Mouse (Mus musculus): ENCODE measurements around the gene Fam192a.
A peak's percentile ranks its signal among the peaks of the same experiment; 100 is the strongest.

Fam192a gene

GRCm38 (mm10) chr8:94532873-94533671 is 68.7 kb downstream of the Fam192a start, which contains the start of gene Cpne2:
Gene Cpne2, plus strand, starts transcription at chr8:94532990.
- DNase-seq (ENCODE audit: low read depth), result no peak

GRCm38 (mm10) chr8:94532525-94532872 is 69.3 kb downstream of the Fam192a start:
- no peak for DNase-seq (ENCODE audit: low read depth)

DNA sequence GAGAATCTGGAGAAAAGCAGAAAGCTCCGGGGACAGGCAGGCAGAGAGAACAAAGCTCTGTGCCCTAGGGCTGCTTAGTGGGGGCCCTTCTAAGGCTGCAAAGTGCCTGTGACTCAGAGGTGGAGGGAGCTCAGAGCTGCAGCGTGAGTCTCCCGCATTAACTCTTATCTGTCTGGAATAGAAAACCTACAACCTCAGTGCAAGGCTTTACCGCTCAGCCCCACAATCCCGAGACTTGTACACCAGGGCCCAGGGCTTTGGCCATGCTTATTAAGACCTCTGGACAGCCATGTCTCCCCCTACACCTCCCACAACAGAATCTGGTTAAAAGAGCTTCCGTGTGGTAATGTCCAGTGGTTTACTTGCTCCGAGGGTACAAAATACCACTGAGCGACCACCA is 69.8 kb downstream of the Fam192a start:
- DNase-seq (ENCODE audit: low read depth), result no peak

- DNase-seq (ENCODE audit: low read depth), result no peak
Observed at GRCm38 (mm10) chr8:94530643-94531042, 71.2 kb downstream of the Fam192a start.

DNA sequence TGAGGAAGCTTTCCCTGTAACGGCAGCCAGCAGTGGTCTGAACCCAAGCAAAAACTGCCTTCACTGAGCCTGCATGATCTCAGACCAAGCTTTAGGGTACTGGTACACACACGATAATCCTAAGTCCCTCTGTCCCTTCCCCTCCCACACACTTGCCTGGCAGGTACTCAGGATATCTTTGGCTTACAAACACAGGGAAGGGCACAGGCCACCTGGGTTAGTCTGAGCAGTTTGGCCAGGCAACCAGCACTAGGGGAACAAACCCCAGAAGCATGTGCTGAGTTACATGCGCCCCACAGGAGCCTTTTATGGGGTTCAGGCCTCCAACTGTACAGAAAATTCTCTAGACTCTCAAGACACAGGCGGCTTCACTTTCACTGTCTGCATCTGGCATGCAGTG is 71.9 kb downstream of the Fam192a start:
- no peak for DNase-seq (ENCODE audit: low read depth)

DNA sequence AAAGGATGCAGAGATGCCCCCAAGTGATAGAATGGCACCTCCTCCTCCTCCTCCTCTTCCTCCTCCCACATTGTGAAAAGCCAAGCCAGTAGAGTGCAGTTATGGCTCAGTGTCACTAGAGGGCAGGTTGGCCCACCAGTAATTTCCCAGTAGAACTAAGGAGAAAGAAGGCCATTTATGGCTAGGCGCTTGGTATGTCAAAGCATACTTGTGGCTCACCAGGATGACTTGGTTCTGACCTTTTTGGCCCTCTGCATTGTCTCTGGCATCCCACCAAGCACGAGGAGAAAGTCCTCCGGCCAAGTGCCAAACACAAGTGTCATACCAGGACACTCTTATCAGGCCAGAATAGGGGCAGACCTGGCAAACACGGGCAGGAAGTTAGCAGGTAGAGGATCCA is 73.6 kb downstream of the Fam192a start:
- peak; percentile 53 for DNase-seq (ENCODE audit: low read depth)

DNA sequence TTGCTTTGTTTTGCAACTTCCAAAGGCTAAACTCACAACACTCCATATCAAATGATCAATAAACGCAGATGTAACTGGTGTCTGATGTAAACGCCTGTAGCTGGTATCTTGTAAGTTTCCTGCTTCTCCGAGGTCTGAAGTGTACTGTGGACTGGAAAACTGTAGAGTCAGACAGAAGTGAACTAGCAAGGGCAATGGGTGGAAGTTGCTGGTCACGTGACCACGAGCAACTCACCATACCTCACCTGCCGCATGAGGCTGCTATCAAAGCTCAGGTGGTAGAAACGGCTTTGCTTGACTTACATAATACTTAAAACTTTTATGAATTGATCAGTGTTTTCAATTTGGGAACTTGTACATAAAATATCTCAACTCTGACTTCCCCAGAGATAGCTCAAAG is 74.6 kb downstream of the Fam192a start:
- no peak for DNase-seq (ENCODE audit: low read depth)

DNA sequence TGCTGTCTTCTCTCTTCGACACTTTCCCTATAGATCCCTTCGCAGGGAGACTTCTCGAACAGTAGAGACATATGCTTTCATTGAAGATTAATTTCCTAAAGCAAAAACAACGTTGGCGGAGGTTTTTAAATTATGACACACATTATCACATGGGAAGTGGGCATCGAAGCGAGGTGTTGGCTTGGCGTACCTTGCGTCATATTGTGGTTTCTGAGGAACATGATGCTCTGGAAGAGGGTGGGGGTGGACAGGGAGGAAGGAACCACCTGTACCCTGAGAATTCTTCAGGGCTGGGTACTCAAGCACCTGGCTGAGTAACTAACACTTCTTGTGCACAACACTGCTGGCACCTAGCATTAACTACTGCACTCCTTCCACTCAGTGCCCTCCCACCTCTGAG is 77.2 kb downstream of the Fam192a start:
- no peak for DNase-seq (ENCODE audit: low read depth)
